Mouse (Mus musculus) skeletal muscle tissue, adult 2 months (tissue): ENCODE results near the gene Vmn2r100.

ENCODE experiments used
- DNase-seq: peaks from one replicate; pipeline ENCODE4 v3.0.0-alpha.2; 2012; ENCODE audit warnings: low read depth, low spot score

The Vmn2r100 gene

DNA sequence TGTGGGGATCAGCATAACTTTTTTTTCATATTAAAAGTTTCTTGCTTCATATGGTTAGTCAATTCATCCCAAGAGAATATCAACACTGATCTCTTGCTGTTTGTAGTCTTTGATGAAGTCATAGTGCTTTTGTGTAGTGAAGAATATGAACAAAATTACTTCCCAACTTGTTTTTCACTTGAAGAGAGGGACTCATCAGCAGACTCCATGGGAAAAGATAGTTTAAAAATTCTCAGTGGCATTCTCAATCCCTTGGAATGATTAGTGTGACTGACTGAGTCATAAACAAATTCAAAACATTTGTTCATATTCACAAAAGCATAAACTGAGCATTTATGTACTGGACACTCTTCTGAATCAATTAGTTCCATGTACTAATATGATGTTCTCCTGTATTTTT is at the start of gene Vmn2r100:
Gene Vmn2r100, plus strand, starts transcription at position 301 of the 400 bp plus-strand sequence.
- no peak for DNase-seq

DNA sequence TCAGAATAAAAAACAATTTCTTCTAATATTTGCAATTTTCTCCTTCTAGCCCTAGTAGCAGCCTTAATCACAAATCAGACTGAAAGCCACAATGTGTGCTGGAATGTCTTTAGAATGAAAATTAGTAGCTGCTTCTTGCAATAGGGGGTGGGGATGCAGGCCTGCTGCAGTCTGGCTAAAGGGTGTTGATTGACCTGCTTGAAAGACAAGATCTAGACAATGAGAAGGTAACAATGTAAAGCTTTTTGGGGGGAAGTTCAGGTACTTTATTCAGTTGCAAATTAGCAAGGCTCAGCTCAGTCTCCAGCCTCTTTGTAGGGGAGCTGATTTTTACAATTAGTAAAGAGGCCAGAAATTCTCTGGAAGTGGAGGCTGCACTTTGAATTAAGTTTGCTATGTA is 21.7 kb upstream of the Vmn2r100 start:
- no peak for DNase-seq

DNA sequence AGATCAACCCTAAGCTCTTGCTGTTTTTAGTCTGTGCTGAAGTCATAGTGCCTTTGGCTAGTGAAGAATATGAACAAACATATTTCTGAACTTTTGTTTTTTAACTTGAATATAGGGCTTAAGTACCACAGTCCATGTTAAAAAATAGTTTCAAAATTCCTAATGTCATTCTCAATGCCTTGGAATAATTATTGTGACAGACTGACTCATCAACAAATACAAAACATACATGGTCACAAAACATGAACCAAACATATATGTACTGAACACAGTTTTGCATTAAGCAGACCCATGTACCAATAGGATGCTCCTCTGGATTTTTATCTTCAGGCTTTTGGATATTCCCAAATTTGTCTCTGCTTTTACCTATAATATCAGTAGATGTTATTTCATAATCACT is 72.4 kb downstream of the Vmn2r100 start, which contains the start of gene Vmn2r101:
Gene Vmn2r101, plus strand, starts transcription at position 301 of the 400 bp plus-strand sequence.
- no peak for DNase-seq
